In the genomic region with DNA sequence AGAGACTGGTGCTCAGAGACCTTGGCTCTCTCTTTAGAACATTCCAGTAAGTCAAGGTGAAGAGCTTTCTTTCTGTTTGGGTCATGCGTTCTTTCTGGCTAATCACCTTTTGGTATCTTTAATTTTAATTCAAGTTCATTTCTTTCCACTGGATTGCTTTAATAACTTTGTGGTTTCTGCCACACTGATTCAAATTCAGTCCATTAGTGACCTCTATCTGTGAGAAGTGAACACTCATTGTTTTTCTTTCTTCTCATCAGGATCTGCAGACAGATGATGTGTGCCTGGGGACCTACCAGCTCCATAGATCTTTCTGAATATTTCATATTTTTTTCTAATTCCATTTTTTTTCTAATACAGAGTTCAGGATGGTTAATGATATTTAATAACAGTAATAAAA, we compare ENCODE assay signal across 9 mouse cellular contexts. TPM values are rescaled to one million over a fixed set of nuclear protein-coding genes. Genes with fewer than 3 reads are reported as not detected.
DNase-seq lines count a peak whose midpoint lies in the region; ATAC-seq and TF ChIP-seq lines count a peak whose summit lies in the region.
"Had no signal": no experiment of that assay in that cellular context is flagged by ENCODE, and none has a peak within 500 bp of the region (broad histone marks: within the 10 kb centered on the region; RNA-seq: fewer than 3 reads in every experiment).

No protein-coding gene starts in this region.

- no peak overlapping the region for H3K27ac ChIP-seq in heart, embryonic 12.5 days (ENCODE audit: poor library complexity, severe bottlenecking)
- peak overlapping the region; percentile 49; the same call in 1 of the 2 replicates for H3K27ac ChIP-seq in embryonic fibroblast, embryonic 13.5 days (ENCODE audit: insufficient read depth, low read length)
- H3K27ac ChIP-seq in limb, embryonic 13.5 days, result peak overlapping the region; percentile 63; the same call in 1 of the 2 replicates

- no peak for DNase-seq in heart, postnatal 10 days
- peak; percentile 63 for DNase-seq in 3T3-L1 (ENCODE audit: low read depth, low spot score)
- no peak for DNase-seq in testis, postnatal 14 days (ENCODE audit: low spot score)
- DNase-seq in gastrocnemius, postnatal 36 days, result no peak
- DNase-seq: left cerebral cortex, postnatal 4 days had no signal

- peak overlapping the region; percentile 95; the same call in 1 of the 2 replicates for H3K9ac ChIP-seq in heart, embryonic 12.5 days
- peak overlapping the region; percentile 98 for H3K9ac ChIP-seq in limb, embryonic 13.5 days

- H3K36me3 ChIP-seq in heart, embryonic 12.5 days, result no peaks in the 10 kb centered on the region
- no peaks in the 10 kb centered on the region for H3K36me3 ChIP-seq in limb, embryonic 13.5 days

- no peak for TF ChIP-seq POLR2A in embryonic fibroblast, embryonic 13.5 days (IDR thresholded peaks at IDR 0.05; ENCODE audit: low read depth, low read length)

- TF ChIP-seq CTCF in embryonic fibroblast, embryonic 13.5 days (IDR thresholded peaks at IDR 0.05; ENCODE audit: borderline replicate concordance, insufficient read depth, low read length), result no peak

- no peaks in the 10 kb centered on the region for H3K27me3 ChIP-seq in heart, embryonic 12.5 days (replicated peaks)
- no peaks in the 10 kb centered on the region for H3K27me3 ChIP-seq in limb, embryonic 13.5 days

- WGBS in heart, embryonic 12.5 days, result 36% methylated on average over 1 of the region's 1 CpGs
- 42% methylated on average over 1 of the region's 1 CpGs for whole genome bisulfite sequencing in limb, embryonic 13.5 days

- H3K9me3 ChIP-seq in heart, embryonic 12.5 days (replicated peaks), result no peaks in the 10 kb centered on the region
- no peaks in the 10 kb centered on the region for H3K9me3 ChIP-seq in limb, embryonic 13.5 days

- intact Hi-C loops in heart, postnatal 10 days (cut with DNase I), result loop anchor here (10.0 kb wide), 1 partner anchor 1274 kb away; no protein-coding TSS in a partner anchor
- intact Hi-C loops in gastrocnemius, postnatal 36 days (cut with DNase I), result loop anchor here (10.0 kb wide), 1 partner anchor 134 kb away; no protein-coding TSS in a partner anchor

- ATAC-seq in heart, embryonic 12.5 days (ENCODE audit: insufficient number of reproducible peaks, low FRiP score), result no peak
- ATAC-seq in limb, embryonic 13.5 days (ENCODE audit: low FRiP score, low read depth), result no peak
- no peak for ATAC-seq in activated CD4-positive, CD25-positive, alpha-beta regulatory T cell, adult 4 months

- peaks cover 23% of the 10 kb centered on the region for H3K4me1 ChIP-seq in heart, embryonic 12.5 days (replicated peaks)
- H3K4me1 ChIP-seq in embryonic fibroblast, embryonic 13.5 days (ENCODE audit: control insufficient read depth, insufficient read depth, low read length), result no peaks in the 10 kb centered on the region
- peaks cover 34% of the 10 kb centered on the region for H3K4me1 ChIP-seq in limb, embryonic 13.5 days

- H3K4me3 ChIP-seq in heart, embryonic 12.5 days, result peak overlapping the region; percentile 89
- H3K4me3 ChIP-seq in embryonic fibroblast, embryonic 13.5 days (ENCODE audit: insufficient read depth, low read length), result peak overlapping the region; percentile 80
- H3K4me3 ChIP-seq in limb, embryonic 13.5 days, result peak overlapping the region; percentile 85

- H3K4me2 ChIP-seq in heart, embryonic 12.5 days, result peak overlapping the region; percentile 85
- H3K4me2 ChIP-seq in limb, embryonic 13.5 days (replicated peaks), result peak overlapping the region; percentile 86

RNA-seq across cellular contexts. Expression of a gene that starts 6.5 kb away (rescaled TPM):
- polyA plus RNA-seq in heart, embryonic 12.5 days (2016; fragmentation: Nextera tagmentation; extraction: Ambion mirVana), result 39.9 and 40.9 TPM in 2 replicates
- 10 to 100 TPM; 11.8 to 18.0 TPM for total RNA-seq in heart, postnatal 10 days (2021)
- 90.6 and 94.9 TPM in 2 replicates for polyA plus RNA-seq in embryonic fibroblast, embryonic 13.5 days (2011; ENCODE audit: insufficient read length, low read depth, missing spikeins)
- 53.7 and 59.8 TPM in 2 replicates for polyA plus RNA-seq in limb, embryonic 13.5 days (2015; fragmentation: Nextera tagmentation; extraction: Ambion mirVana)
- under 1 TPM in 1 of 2 experiments, not detected in 1; 0.04 TPM for polyA plus RNA-seq in activated CD4-positive, CD25-positive, alpha-beta regulatory T cell, adult 4 months (2017; shearing (Covaris generic))
- 1 to 10 TPM; 5.0 to 5.3 TPM for total RNA-seq in gastrocnemius, postnatal 36 days (2021)

Comparison
In these comparisons a context has a peak if more than half of its experiments do, and no peak if none do; other contexts are left out.
1. RNA of a gene that starts 6.5 kb away (polyA plus RNA-seq): 90.6 to 94.9 TPM in embryonic fibroblast, embryonic 13.5 days, 53.7 to 59.8 TPM in limb, embryonic 13.5 days and 39.9 to 40.9 TPM in heart, embryonic 12.5 days; 0.04 TPM in activated CD4-positive, CD25-positive, alpha-beta regulatory T cell, adult 4 months; every median in the first group is over 10 times any median in the second.
2. Peak in every context shown above with its lines, with median percentiles within 50 percentile points of each other: H3K4me3 ChIP-seq.